Mouse (Mus musculus) forebrain, postnatal 0 days (tissue): Measurements from ENCODE around the gene Selenom. TPM values are rescaled to one million over a fixed set of nuclear protein-coding genes. Genes with fewer than 3 reads are reported as not detected.

ENCODE experiments used
- ATAC-seq: fragments of 200-750 bp; cut with Nextera tagmentation; 2 replicates; pipeline ENCODE4 v1.8.0; 2017; ENCODE audit warnings: mild to moderate bottlenecking, moderate library complexity
- DNase-seq: peaks from one replicate; pipeline ENCODE4 v3.0.0-alpha.2; 2015
- H3K27ac ChIP-seq: fragments of 300-500 bp; sonication (generic); 2 replicates; pipeline ENCODE4 v1.5.1; 2014; ENCODE audit warnings: low read depth, mild to moderate bottlenecking, antibody characterized with exemption, low read length, moderate library complexity, mixed read lengths
- H3K27me3 ChIP-seq: fragments of 300-500 bp; sonication (generic); 2 replicates; pipeline ENCODE4 v1.6.1; 2014; ENCODE audit warnings: mild to moderate bottlenecking, low read length, mixed read lengths; ENCODE audit not compliant: insufficient read depth
- H3K36me3 ChIP-seq: fragments of 300-500 bp; sonication (generic); 2 replicates; pipeline ENCODE4 v1.6.1; 2014; ENCODE audit warnings: mild to moderate bottlenecking, moderate library complexity; ENCODE audit not compliant: insufficient read depth
- H3K4me1 ChIP-seq: fragments of 300-500 bp; sonication (generic); 2 replicates; pipeline ENCODE4 v1.6.1; 2014; ENCODE audit warnings: antibody characterized with exemption; ENCODE audit not compliant: insufficient read depth
- H3K4me2 ChIP-seq: fragments of 300-500 bp; sonication (generic); 2 replicates; pipeline ENCODE4 v1.6.1; 2014; ENCODE audit warnings: low read depth, mild to moderate bottlenecking, moderate library complexity
- H3K4me3 ChIP-seq: fragments of 300-500 bp; sonication (generic); 2 replicates; pipeline ENCODE4 v1.5.1; 2014; ENCODE audit warnings: low read depth, low read length, mixed read lengths
- H3K9ac ChIP-seq: fragments of 300-500 bp; sonication (generic); 2 replicates; pipeline ENCODE4 v1.6.1; 2014; ENCODE audit warnings: mild to moderate bottlenecking
- H3K9me3 ChIP-seq: fragments of 300-500 bp; sonication (generic); 2 replicates; pipeline ENCODE4 v1.6.1; 2016; ENCODE audit warnings: low read length
- CTCF ChIP-seq: sonication (generic); IDR thresholded peaks from 2 replicates; pipeline ENCODE4 v1.5.1; 2016; ENCODE audit warnings: antibody characterized with exemption, control low read depth, low read depth
- WGBS: fragments of 180-500 bp; shearing (Covaris S2); extraction: QIAGEN DNeasy Blood & Tissue Kit; methylation state at CpG from one replicate; pipeline ENCODE4 v1.1.7; 2014; 5-methylcytosine and 5-hydroxymethylcytosine counted together
- polyA plus RNA-seq: library from polyadenylated mRNA; unstranded; fragments of >200 nt; fragmentation: Nextera tagmentation; extraction: Ambion mirVana; gene quantifications from 2 replicates; pipeline ENCODE4 v1.2.1, GENCODE M21; 2015
- total RNA-seq: library from RNA; depleted of rRNA; stranded (reverse); fragments of >200 nt; gene quantifications from 2 replicates; pipeline ENCODE4 v1.2.3, GENCODE M21; 2014; rRNA removed

Selenom gene
- total and polyA plus RNA-seq, 2 experiments from 2014 or later = 119 to 227 TPM

DNA sequence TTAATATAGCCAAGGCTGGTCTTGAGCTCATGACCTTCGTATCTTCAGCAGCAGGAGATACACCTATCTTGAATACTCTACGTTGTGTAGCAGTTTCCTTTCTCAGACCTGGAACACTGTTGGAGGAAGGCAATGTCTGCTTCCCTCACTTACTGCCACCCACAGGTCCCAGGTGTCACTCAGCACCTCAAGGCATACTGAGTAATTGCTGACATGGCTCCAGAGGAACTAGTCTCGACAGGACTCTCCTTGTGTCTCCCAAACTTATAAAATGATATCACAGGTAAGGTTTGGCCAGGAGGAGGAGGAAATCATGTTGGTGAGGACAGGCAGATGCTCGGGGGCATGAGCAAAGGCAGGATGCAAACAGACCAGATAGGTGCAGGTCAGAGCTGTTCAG lies 40.5 kb downstream of the Selenom start:
- WGBS = 86% methylated on average over 4 of the region's 4 CpGs
- Histone ChIP-seq H3K4me2 (no peak overlapping the region), H3K27ac (no peak overlapping the region), H3K4me3 (no peak overlapping the region), H3K9me3 (no peaks in the 10 kb centered on the region), H3K9ac (no peak overlapping the region), H3K36me3 (no peaks in the 10 kb centered on the region), H3K4me1 (no peaks in the 10 kb centered on the region), H3K27me3 (no peaks in the 10 kb centered on the region)
- DNase-seq = no peak
- ATAC-seq = no peak
- TF ChIP-seq CTCF = no peak

DNA sequence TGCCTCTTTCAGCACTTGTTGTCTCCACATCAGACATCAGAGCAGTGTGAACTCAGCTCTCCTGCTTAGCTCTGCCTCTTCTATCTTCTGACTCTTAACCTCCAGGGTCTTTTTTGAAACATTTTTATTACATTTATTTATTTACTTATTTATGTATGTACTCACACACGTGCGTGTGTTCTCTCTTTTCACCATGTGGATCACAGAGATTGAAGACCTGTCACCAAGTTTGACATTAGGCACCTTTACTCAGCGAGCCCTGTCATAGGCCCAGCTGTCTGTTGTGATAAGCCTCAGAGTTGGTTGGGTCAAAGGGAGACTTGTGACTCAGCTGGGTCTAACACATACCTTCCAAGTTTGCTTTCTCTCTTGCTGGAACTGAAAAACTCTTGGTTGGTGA lies 43.4 kb downstream of the Selenom start:
- H3K9me3 ChIP-seq = no peaks in the 10 kb centered on the region
- H3K4me2 ChIP-seq = no peak overlapping the region
- no peak overlapping the region for H3K27ac ChIP-seq
- no peak overlapping the region for H3K9ac ChIP-seq
- H3K4me1 ChIP-seq = no peaks in the 10 kb centered on the region
- no peaks in the 10 kb centered on the region for H3K27me3 ChIP-seq
- TF ChIP-seq CTCF = no peak
- H3K4me3 ChIP-seq = no peak overlapping the region
- WGBS = 84% methylated on average over 3 of the region's 3 CpGs
- no peaks in the 10 kb centered on the region for H3K36me3 ChIP-seq
- no peak for ATAC-seq
- DNase-seq = no peak

DNA sequence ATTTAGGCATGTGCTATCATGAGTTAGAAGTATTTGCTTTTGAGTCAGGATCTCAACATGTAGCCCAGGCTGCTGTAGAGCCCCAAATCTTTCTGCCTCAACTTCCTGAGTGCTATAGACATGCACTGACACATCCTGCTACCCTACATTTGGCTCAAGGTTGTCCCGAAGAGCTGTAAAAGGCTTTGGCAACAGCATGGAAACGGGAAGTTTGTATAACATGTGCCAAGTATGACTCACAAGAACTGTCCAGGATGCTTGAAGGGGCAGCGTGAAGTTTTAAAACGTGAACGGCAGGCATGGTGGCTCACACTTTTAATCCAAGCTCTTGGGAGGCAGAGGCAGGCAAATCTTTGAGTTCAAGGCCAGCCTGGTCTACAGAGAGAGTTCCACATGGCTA lies 45.7 kb downstream of the Selenom start:
- ATAC-seq (no peak), DNase-seq (no peak)
- no peak overlapping the region for H3K9ac ChIP-seq
- WGBS = 64% methylated on average over 5 of the region's 5 CpGs
- no peaks in the 10 kb centered on the region for H3K27me3 ChIP-seq
- no peaks in the 10 kb centered on the region for H3K9me3 ChIP-seq
- no peaks in the 10 kb centered on the region for H3K36me3 ChIP-seq
- H3K4me1 ChIP-seq = no peaks in the 10 kb centered on the region
- no peak overlapping the region for H3K27ac ChIP-seq
- H3K4me2 ChIP-seq = no peak overlapping the region
- no peak for TF ChIP-seq CTCF
- no peak overlapping the region for H3K4me3 ChIP-seq

DNA sequence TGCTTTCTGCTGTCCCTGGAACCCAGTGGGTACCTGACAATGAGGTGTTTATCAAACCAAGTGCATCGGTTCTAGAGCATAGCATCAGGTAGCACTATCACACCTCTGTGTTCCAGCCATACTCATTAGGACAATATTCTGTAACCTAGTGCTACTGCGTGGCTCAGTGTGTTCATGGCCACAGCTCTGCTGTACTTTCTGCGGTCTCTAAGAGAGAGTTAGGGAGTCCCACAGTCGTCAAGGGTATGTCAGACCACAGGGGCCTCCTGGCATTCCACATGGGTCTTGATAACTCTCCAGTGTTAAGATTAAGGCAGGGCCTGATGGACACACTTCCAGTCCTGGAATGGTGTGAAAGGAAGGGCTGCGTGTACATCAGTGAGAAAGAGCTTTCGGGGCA lies 49.4 kb downstream of the Selenom start:
- H3K4me1 ChIP-seq = no peaks in the 10 kb centered on the region
- H3K4me2 ChIP-seq = no peak overlapping the region
- ATAC-seq (no peak), DNase-seq (no peak)
- 94% methylated on average over 6 of the region's 6 CpGs for WGBS
- no peaks in the 10 kb centered on the region for H3K9me3 ChIP-seq
- no peak overlapping the region for H3K4me3 ChIP-seq
- H3K36me3 ChIP-seq = no peaks in the 10 kb centered on the region
- H3K27ac ChIP-seq = no peak overlapping the region
- TF ChIP-seq CTCF = no peak
- H3K27me3 ChIP-seq = no peaks in the 10 kb centered on the region
- no peak overlapping the region for H3K9ac ChIP-seq

DNA sequence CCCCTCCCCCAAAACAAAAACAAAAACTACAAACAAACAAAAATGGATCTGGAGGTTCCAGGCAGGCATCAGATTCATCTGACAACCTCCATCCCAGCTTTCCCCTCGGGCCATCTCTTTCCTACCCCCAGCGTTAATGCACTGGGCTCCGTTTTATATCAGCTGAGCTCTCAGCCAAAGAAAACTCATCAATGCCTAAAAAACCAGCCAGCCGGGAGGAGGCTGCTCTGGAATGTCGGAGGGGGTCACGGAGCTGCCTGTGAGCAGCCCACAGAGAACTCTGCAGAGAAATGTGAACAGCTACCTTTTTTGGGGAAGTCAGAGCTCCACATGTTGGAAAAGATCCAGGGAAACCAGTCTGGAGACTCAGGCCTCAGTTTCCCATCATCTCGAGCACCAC lies 50.0 kb downstream of the Selenom start:
- 61% methylated on average over 7 of the region's 7 CpGs for WGBS
- Histone ChIP-seq H3K27ac (no peak overlapping the region), H3K4me1 (no peaks in the 10 kb centered on the region), H3K4me2 (no peak overlapping the region), H3K36me3 (no peaks in the 10 kb centered on the region), H3K9ac (no peak overlapping the region), H3K9me3 (no peaks in the 10 kb centered on the region), H3K4me3 (no peak overlapping the region), H3K27me3 (no peaks in the 10 kb centered on the region)
- no peak for DNase-seq
- ATAC-seq = no peak
- TF ChIP-seq CTCF = no peak

DNA sequence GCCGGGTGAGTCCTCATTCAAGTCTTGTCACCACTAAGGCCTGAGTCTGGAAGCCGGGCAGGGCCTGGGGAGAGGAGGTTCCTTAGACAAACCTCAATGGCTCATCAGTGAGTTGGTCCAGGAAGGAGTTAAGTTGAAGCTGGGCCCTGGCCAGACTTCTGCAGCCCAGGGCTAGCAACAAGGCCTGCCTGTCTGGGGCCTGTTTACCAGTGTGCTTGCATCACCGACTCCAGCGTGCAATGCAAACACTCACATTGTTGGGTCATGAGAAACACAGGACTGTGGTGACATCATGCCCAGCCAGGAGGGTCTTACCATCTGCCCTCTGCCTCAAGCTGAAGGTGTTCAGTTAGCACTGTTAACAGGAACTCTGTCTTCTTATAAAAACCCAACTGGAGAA lies 51.5 kb downstream of the Selenom start:
- Histone ChIP-seq H3K9me3 (no peaks in the 10 kb centered on the region), H3K4me1 (no peaks in the 10 kb centered on the region), H3K9ac (no peak overlapping the region), H3K27me3 (no peaks in the 10 kb centered on the region), H3K27ac (no peak overlapping the region), H3K4me2 (no peak overlapping the region), H3K4me3 (no peak overlapping the region), H3K36me3 (no peaks in the 10 kb centered on the region)
- TF ChIP-seq CTCF = no peak
- no peak for DNase-seq
- 71% methylated on average over 4 of the region's 4 CpGs for WGBS
- no peak for ATAC-seq

Other genes with a start within 250 kb of the Selenom start
- gene Drg1, start 248.3 kb upstream of the Selenom start, total RNA-seq = 115 and 147 TPM in 2 replicates
- gene Drg1, start 248.3 kb upstream of the Selenom start, polyA plus RNA-seq = 201 and 218 TPM in 2 replicates
- 58.2 and 70.7 TPM in 2 replicates for gene Patz1, start 225.8 kb upstream of the Selenom start, total RNA-seq
- 39.5 and 43.0 TPM in 2 replicates for gene Patz1, start 225.8 kb upstream of the Selenom start, polyA plus RNA-seq
- 36.2 and 47.8 TPM in 2 replicates for gene Pik3ip1, start 184.3 kb upstream of the Selenom start, total RNA-seq
- 30.3 and 37.3 TPM in 2 replicates for gene Pik3ip1, start 184.3 kb upstream of the Selenom start, polyA plus RNA-seq
- gene Limk2, start 105.5 kb upstream of the Selenom start, total RNA-seq = 148 and 173 TPM in 2 replicates
- 87.7 and 98.6 TPM in 2 replicates for gene Limk2, start 105.5 kb upstream of the Selenom start, polyA plus RNA-seq
- gene Rnf185, start 62.3 kb upstream of the Selenom start, total RNA-seq = 35.9 and 38.8 TPM in 2 replicates
- gene Rnf185, start 62.3 kb upstream of the Selenom start, polyA plus RNA-seq = 36.3 and 36.9 TPM in 2 replicates
- 21.3 and 26.2 TPM in 2 replicates for gene Pla2g3, start 26.4 kb upstream of the Selenom start, total RNA-seq
- gene Pla2g3, start 26.4 kb upstream of the Selenom start, polyA plus RNA-seq = 9.4 and 11.9 TPM in 2 replicates
- 3.5 and 6.5 TPM in 2 replicates for gene Inpp5j, start 9.9 kb upstream of the Selenom start, total RNA-seq
- 6.6 and 9.7 TPM in 2 replicates for gene Inpp5j, start 9.9 kb upstream of the Selenom start, polyA plus RNA-seq
- 3.9 and 7.9 TPM in 2 replicates for gene Smtn, start 25.9 kb downstream of the Selenom start, total RNA-seq
- 8.1 and 8.7 TPM in 2 replicates for gene Smtn, start 25.9 kb downstream of the Selenom start, polyA plus RNA-seq
- gene Morc2a, start 134.5 kb downstream of the Selenom start, total RNA-seq = 53.9 and 61.6 TPM in 2 replicates
- 12.6 and 21.1 TPM in 2 replicates for gene Morc2a, start 134.5 kb downstream of the Selenom start, polyA plus RNA-seq